Mouse (Mus musculus): ENCODE measurements around the gene Dnajb3. TPM values are rescaled to one million over a fixed set of nuclear protein-coding genes. Genes with fewer than 3 reads are reported as not detected.

Dnajb3 gene
- polyA plus RNA-seq, 1 experiment, result 1.6 TPM

DNA sequence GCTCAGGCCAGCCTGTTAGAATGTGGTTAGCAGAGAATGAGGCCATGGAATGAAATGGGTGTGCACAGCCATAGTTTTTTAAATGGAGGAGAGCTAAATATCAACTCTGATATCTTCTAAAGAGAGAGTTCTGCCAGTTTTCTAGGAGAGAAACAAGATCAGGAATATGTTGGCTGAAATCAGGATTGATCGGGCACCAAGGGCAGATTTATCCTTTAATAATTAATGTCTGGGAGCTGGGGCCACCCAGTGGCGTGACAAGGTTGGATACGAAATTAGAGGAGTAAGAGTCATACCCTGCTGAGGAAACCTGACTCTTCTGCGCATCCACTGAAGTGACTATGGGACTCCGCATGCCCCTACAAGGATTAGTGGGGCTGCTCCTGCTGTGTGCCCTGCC is 39.9 kb downstream of the Dnajb3 start, which contains the start of gene Ugt1a5:
Ugt1a5 (plus strand) TSS at position 302 of the 400 bp plus-strand sequence.
- Histone ChIP-seq H3K27ac (ENCODE audit: insufficient read depth, low read length) (no peak within 1 kb of the TSS), H3K4me3 (ENCODE audit: insufficient read depth, low read length) (no peak within 1 kb of the TSS)
- no peak for TF ChIP-seq CTCF (IDR thresholded peaks at IDR 0.05; ENCODE audit: extremely low read depth, insufficient read depth, low read length)

DNA sequence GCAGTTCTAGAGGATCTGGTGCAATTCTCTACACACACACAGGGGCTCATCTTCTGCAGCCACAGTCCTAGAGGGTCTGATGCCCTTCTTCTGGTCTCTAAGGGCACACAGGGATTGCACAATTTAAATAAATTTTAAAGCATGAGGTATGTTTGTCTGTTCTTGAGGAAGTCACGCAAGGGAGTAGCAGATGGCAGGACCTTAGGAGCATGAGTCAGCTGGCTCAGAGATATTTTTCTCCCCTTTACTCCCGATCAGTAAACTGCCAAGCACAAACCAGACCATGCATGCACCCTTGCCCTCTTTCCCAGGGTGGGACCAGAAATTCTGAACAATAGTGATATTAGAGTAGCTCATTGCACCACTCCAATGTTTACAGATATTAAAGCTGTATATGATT is 47.2 kb downstream of the Dnajb3 start:
- H3K4me3 ChIP-seq (ENCODE audit: insufficient read depth, low read length), result no peak overlapping the region
- H3K27ac ChIP-seq (ENCODE audit: insufficient read depth, low read length), result no peak overlapping the region
- TF ChIP-seq CTCF (IDR thresholded peaks at IDR 0.05; ENCODE audit: extremely low read depth, insufficient read depth, low read length), result no peak
- no peak for TF ChIP-seq POLR2A (IDR thresholded peaks at IDR 0.05; ENCODE audit: extremely low read depth, insufficient read depth, low read length)
- no peaks in the 10 kb centered on the region for H3K4me1 ChIP-seq (ENCODE audit: control insufficient read depth, insufficient read depth, low read length)

More for the DNA sequence above, 39.9 kb downstream of the Dnajb3 start, which contains the start of gene Ugt1a5:
- H3K4me1 ChIP-seq (ENCODE audit: control insufficient read depth, insufficient read depth, low read length), result no peaks in the 10 kb centered on the region

Other genes starting within 250 kb of the Dnajb3 start
- 17.7 TPM in 2 replicates for gene Usp40, start 197.2 kb downstream of the Dnajb3 start, polyA plus RNA-seq (2012; rRNA removed)
- not detected in 2 replicates for gene Ugt1a10, start 150.4 kb downstream of the Dnajb3 start, polyA plus RNA-seq (2012; rRNA removed)
- not detected in 2 replicates for gene Ugt1a9, start 135.0 kb downstream of the Dnajb3 start, polyA plus RNA-seq (2012; rRNA removed)
- gene Ugt1a8, start 118.0 kb downstream of the Dnajb3 start, polyA plus RNA-seq (2012; rRNA removed), result not detected in 2 replicates
- 1.3 and 1.4 TPM in 2 replicates for gene Ugt1a7c, start 110.7 kb downstream of the Dnajb3 start, polyA plus RNA-seq (2012; rRNA removed)
- gene Ugt1a6b, start 102.5 kb downstream of the Dnajb3 start, polyA plus RNA-seq (2012; rRNA removed), result 0.13 TPM in 1 of 2 replicates, not detected in the other
- 3.5 and 4.1 TPM in 2 replicates for gene Ugt1a6a, start 71.0 kb downstream of the Dnajb3 start, polyA plus RNA-seq (2012; rRNA removed)
- gene Ugt1a5, start 39.8 kb downstream of the Dnajb3 start, polyA plus RNA-seq (2012; rRNA removed), result not detected in 2 replicates
- gene Ugt1a2, start 5.2 kb downstream of the Dnajb3 start, polyA plus RNA-seq (2012; rRNA removed), result not detected in 2 replicates
- 0.06 and 0.08 TPM in 2 replicates for gene Ugt1a1, start 6.2 kb upstream of the Dnajb3 start, polyA plus RNA-seq (2012; rRNA removed)
- gene Mroh2a, start 21.2 kb upstream of the Dnajb3 start, polyA plus RNA-seq (2012; rRNA removed), result 0.02 TPM in 1 of 2 replicates, not detected in the other
- 60.9 and 61.0 TPM in 2 replicates for gene Hjurp, start 71.9 kb upstream of the Dnajb3 start, polyA plus RNA-seq (2012; rRNA removed)
- gene Trpm8, start 71.9 kb upstream of the Dnajb3 start, polyA plus RNA-seq (2012; rRNA removed), result 0.02 and 0.04 TPM in 2 replicates
- gene Spp2, start 201.2 kb upstream of the Dnajb3 start, polyA plus RNA-seq (2012; rRNA removed), result 0.26 and 0.56 TPM in 2 replicates